Mouse (Mus musculus) CH12.LX (cell line): ENCODE measurements around the gene Cep83.

ENCODE experiments used
- TCF12 ChIP-seq: IDR thresholded peaks from 2 replicates; pipeline ENCODE4 v1.6.1; 2014; ENCODE audit warnings: low read depth, mild to moderate bottlenecking, inconsistent platforms, low read length, improper control_type of control experiment
- USF1 ChIP-seq: IDR thresholded peaks from 2 replicates; pipeline ENCODE4 v1.6.1; 2014; ENCODE audit warnings: low read depth, mild to moderate bottlenecking, inconsistent platforms, low read length, improper control_type of control experiment

DNA sequence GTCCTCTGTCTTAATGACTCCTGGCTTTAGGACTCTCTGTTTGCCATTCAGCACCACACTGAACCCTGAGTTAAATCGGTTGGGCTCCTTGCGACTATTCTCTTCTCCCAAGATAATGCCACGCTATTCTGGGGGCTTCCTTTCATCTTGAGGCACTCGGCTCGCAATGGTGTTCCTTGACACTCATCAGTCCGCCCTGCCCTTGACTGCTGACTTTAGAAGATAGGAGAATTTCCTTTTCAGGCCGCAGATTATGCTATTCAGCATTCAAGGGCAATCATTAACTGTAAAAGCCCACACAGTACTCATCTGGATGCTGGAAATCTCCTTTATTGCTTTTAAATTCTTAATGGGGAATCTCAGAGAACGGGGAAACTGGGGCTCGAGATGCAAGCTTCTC is 147.4 kb downstream of the Cep83 start:
- no peak for TF ChIP-seq TCF12
- no peak for TF ChIP-seq USF1
